In the genomic region with DNA sequence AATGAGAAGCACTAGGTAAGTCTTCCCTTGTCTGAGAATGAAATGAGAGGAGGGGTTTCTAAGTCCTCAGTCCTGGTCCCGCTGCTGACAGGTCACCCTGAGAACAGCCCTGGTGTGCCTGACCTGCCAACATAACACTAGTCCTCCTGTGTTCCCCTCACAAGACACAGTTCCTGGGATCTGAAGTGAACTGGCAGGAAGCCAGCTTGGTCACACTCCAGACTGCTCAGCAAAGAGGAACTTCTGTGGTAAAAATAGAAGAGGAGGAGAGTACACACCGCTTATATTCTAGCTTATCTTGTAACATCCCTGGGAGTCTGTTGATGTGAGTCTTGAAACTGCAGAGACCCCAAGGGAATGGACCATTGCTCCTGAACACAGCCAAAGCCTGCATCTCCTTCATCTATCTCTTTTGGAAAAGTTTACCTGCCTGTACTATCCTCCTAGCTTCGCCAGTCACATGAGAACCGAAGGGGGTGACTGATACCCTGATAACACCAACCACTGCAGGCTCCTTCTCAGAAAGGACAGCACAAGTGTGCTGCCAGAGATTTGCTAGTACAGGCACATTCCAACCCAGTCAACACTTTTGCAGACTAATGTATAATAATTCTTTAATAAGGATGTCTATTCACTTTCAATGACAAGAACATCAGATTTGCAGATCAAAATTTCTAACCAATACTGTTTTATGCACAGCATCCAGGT, we compare ENCODE assay signal across 8 mouse cellular contexts. TPM values are rescaled to one million over a fixed set of nuclear protein-coding genes. Genes with fewer than 3 reads are reported as not detected.
DNase-seq lines count a peak whose midpoint lies in the region; ATAC-seq lines count a peak whose summit lies in the region.

No protein-coding gene starts in this region.

- peak overlapping the region; percentile 52 for H3K4me2 ChIP-seq in heart, embryonic 16.5 days (ENCODE audit: low read depth, low read length)
- H3K4me2 ChIP-seq in stomach, embryonic 16.5 days (ENCODE audit: low read depth, low read length), result no peak overlapping the region

- peak; percentile 24 for DNase-seq in ovary, adult 18-20 months (ENCODE audit: low spot score)
- no peak for DNase-seq in ovary, postnatal 14 days (ENCODE audit: low spot score)
- DNase-seq in fibroblast of lung, adult 2 months (ENCODE audit: low read depth), result peak; percentile 41
- DNase-seq in left cerebral cortex, postnatal 25 days (ENCODE audit: low spot score in 2 of 2), result peak; percentile 62 to 69
- DNase-seq in thymus, postnatal 4 days, result no peak
- DNase-seq in c-Kit-positive CD71-positive TER-119-positive erythroid progenitor cells, embryonic 14.5 days (ENCODE audit: low spot score), result no peak

- peak overlapping the region; percentile 90 for H3K27ac ChIP-seq in heart, embryonic 16.5 days (ENCODE audit: low read length)
- 0 out of 2 replicates have a peak overlapping the region, but pooled peaks have one; percentile 29 for H3K27ac ChIP-seq in stomach, embryonic 16.5 days (ENCODE audit: low read length)

- H3K9me3 ChIP-seq in heart, embryonic 16.5 days (replicated peaks; ENCODE audit: control insufficient read depth, low read length), result no peaks in the 10 kb centered on the region
- H3K9me3 ChIP-seq in stomach, embryonic 16.5 days (replicated peaks; ENCODE audit: control insufficient read depth, low read length), result no peaks in the 10 kb centered on the region

- WGBS in heart, embryonic 16.5 days, result 21% methylated on average over 4 of the region's 4 CpGs
- WGBS in stomach, embryonic 16.5 days, result 57% methylated on average over 4 of the region's 4 CpGs

- intact Hi-C loops in left cerebral cortex, postnatal 25 days (cut with DNase I), result no loop called here

- H3K27me3 ChIP-seq in heart, embryonic 16.5 days (ENCODE audit: control insufficient read depth, insufficient read depth, low read length), result no peaks in the 10 kb centered on the region
- no peaks in the 10 kb centered on the region for H3K27me3 ChIP-seq in stomach, embryonic 16.5 days (ENCODE audit: control insufficient read depth, insufficient read depth, low read length)

- H3K4me3 ChIP-seq in heart, embryonic 16.5 days (ENCODE audit: low read length), result peak overlapping the region; percentile 18; the same call in 1 of the 2 replicates
- no peak overlapping the region for H3K4me3 ChIP-seq in stomach, embryonic 16.5 days (replicated peaks; ENCODE audit: low read length)

- H3K4me1 ChIP-seq in heart, embryonic 16.5 days (ENCODE audit: control insufficient read depth, insufficient read depth, low read length), result peaks cover 11% of the 10 kb centered on the region
- no peaks in the 10 kb centered on the region for H3K4me1 ChIP-seq in stomach, embryonic 16.5 days (ENCODE audit: control insufficient read depth, insufficient read depth, low read length)

- ATAC-seq in heart, embryonic 16.5 days (replicated peaks; ENCODE audit: extremely low read depth, insufficient read depth, low FRiP score), result peak; percentile 99
- no peak; the same call in 1 of the 2 replicates for ATAC-seq in stomach, embryonic 16.5 days (ENCODE audit: insufficient read depth, low FRiP score)

- 0 out of 2 replicates have a peak overlapping the region, but pooled peaks have one; percentile 20 for H3K9ac ChIP-seq in heart, embryonic 16.5 days (ENCODE audit: low read length)
- no peak overlapping the region for H3K9ac ChIP-seq in stomach, embryonic 16.5 days (ENCODE audit: low read length)

- H3K36me3 ChIP-seq in heart, embryonic 16.5 days (ENCODE audit: control insufficient read depth, insufficient read depth), result no peaks in the 10 kb centered on the region
- no peaks in the 10 kb centered on the region for H3K36me3 ChIP-seq in stomach, embryonic 16.5 days (ENCODE audit: control insufficient read depth, insufficient read depth, low read length)

RNA-seq across cellular contexts. Expression of a gene that starts 42.3 kb away (rescaled TPM):
- 218 and 248 TPM in 2 replicates for polyA plus RNA-seq in heart, embryonic 16.5 days (2015; fragmentation: Nextera tagmentation; extraction: Ambion mirVana)
- total RNA-seq in left cerebral cortex, postnatal 25 days (2021), result 1 to 10 TPM; 4.4 to 5.3 TPM
- 465 and 640 TPM in 2 replicates for polyA plus RNA-seq in stomach, embryonic 16.5 days (2015; fragmentation: Nextera tagmentation; extraction: Ambion mirVana)

Comparison
In these comparisons a context has a peak if more than half of its experiments do, and no peak if none do; other contexts are left out.
1. DNase-seq: peak in ovary, adult 18-20 months (single experiment), fibroblast of lung, adult 2 months (single experiment) and left cerebral cortex, postnatal 25 days (2 of 2); none in ovary, postnatal 14 days (single experiment), thymus, postnatal 4 days (single experiment) and c-Kit-positive CD71-positive TER-119-positive erythroid progenitor cells, embryonic 14.5 days (single experiment).